Mouse (Mus musculus) liver, adult 2 months (tissue): ENCODE results near the gene Cuedc1. TPM values are rescaled to one million over a fixed set of nuclear protein-coding genes. Genes with fewer than 3 reads are reported as not detected.

Experiments used
- DNase-seq: peaks from one replicate; pipeline ENCODE4 v3.0.0-alpha.2; 2011; ENCODE audit warnings: low read depth, low spot score; ENCODE audit errors: extremely low read depth
- H3K27ac ChIP-seq: fragments of 200-500 bp; replicated peaks from 2 replicates; pipeline ENCODE4 v1.5.1; 2012; ENCODE audit warnings: low read depth, mild to moderate bottlenecking, control low read depth, inconsistent platforms, low read length; ENCODE audit not compliant: insufficient read depth
- H3K27me3 ChIP-seq: fragments of 200-500 bp; 2 replicates; pipeline ENCODE4 v1.6.1; 2012; ENCODE audit warnings: mild to moderate bottlenecking, moderate library complexity, low read length, inconsistent platforms; ENCODE audit not compliant: control insufficient read depth, insufficient read depth
- H3K36me3 ChIP-seq: fragments of 200-500 bp; 2 replicates; pipeline ENCODE4 v1.6.1; 2012; ENCODE audit warnings: low read length, inconsistent platforms; ENCODE audit not compliant: control insufficient read depth, insufficient read depth
- H3K4me1 ChIP-seq: fragments of 200-500 bp; 2 replicates; pipeline ENCODE4 v1.6.1; 2011; ENCODE audit warnings: low read length; ENCODE audit not compliant: control insufficient read depth, insufficient read depth
- H3K4me3 ChIP-seq: fragments of 200-500 bp; 2 replicates; pipeline ENCODE4 v1.5.1; 2011; ENCODE audit warnings: low read depth, mild to moderate bottlenecking, control low read depth, low read length, moderate library complexity; ENCODE audit not compliant: insufficient read depth
- H3K79me2 ChIP-seq: fragments of 200-500 bp; 2 replicates; pipeline ENCODE4 v1.6.1; 2012; ENCODE audit warnings: inconsistent platforms, mild to moderate bottlenecking, low read length, moderate library complexity; ENCODE audit not compliant: control insufficient read depth, insufficient read depth
- H3K9ac ChIP-seq: fragments of 200-500 bp; 2 replicates; pipeline ENCODE4 v1.6.1; 2012; ENCODE audit warnings: low read depth, mild to moderate bottlenecking, control low read depth, inconsistent platforms, low read length
- CTCF ChIP-seq: fragments of 200-500 bp; IDR thresholded peaks from 2 replicates; pipeline ENCODE4 v1.5.1; 2011; ENCODE audit warnings: low read depth, low read length, control low read depth
- POLR2A ChIP-seq: fragments of 200-500 bp; IDR thresholded peaks from 2 replicates; pipeline ENCODE4 v1.6.1; 2011; ENCODE audit warnings: low read length, control low read depth; ENCODE audit not compliant: insufficient read depth; ENCODE audit errors: extremely low read depth
- WGBS: fragments of 180-500 bp; shearing (Covaris S2); methylation state at CpG from one replicate; pipeline ENCODE4 v1.1.7; 2018; 5-methylcytosine and 5-hydroxymethylcytosine counted together
- polyA plus RNA-seq: library from polyadenylated mRNA; depleted of rRNA; stranded (reverse); fragments of >200 nt; gene quantifications from 2 replicates; pipeline ENCODE4 v1.2.3, GENCODE M21; 2012
- total RNA-seq: library from RNA; depleted of rRNA; stranded (reverse); fragments of >200 nt; gene quantifications from 2 replicates; pipeline ENCODE4 v1.2.3, GENCODE M21; 2014

Cuedc1 gene
- total and polyA plus RNA-seq, 2 experiments = 1.5 to 1.7 TPM

GRCm38 (mm10) chr11:88165683-88166364, 68.0 kb downstream of the Cuedc1 start:
- H3K27me3 ChIP-seq = no peaks in the 10 kb centered on the region
- WGBS = 76% methylated on average over 10 of the region's 10 CpGs
- H3K36me3 ChIP-seq = no peaks in the 10 kb centered on the region
- peaks cover 5% of the 10 kb centered on the region; the same call in 1 of the 2 replicates for H3K4me1 ChIP-seq
- no peak for TF ChIP-seq POLR2A
- no peak for TF ChIP-seq CTCF
- no peak overlapping the region for H3K4me3 ChIP-seq
- H3K27ac ChIP-seq = 0 out of 2 replicates have a peak overlapping the region, but pooled peaks have one; percentile 0
- no peak for DNase-seq
- H3K9ac ChIP-seq = no peak overlapping the region
- no peaks in the 10 kb centered on the region for H3K79me2 ChIP-seq

GRCm38 (mm10) chr11:88166471-88166870, 68.6 kb downstream of the Cuedc1 start:
- WGBS = 91% methylated on average over 7 of the region's 7 CpGs
- Histone ChIP-seq H3K27ac (no peak overlapping the region), H3K4me1 (peaks cover 3% of the 10 kb centered on the region; the same call in 1 of the 2 replicates), H3K9ac (no peak overlapping the region), H3K4me3 (no peak overlapping the region), H3K36me3 (no peaks in the 10 kb centered on the region), H3K27me3 (no peaks in the 10 kb centered on the region), H3K79me2 (no peaks in the 10 kb centered on the region)
- TF ChIP-seq POLR2A (no peak), CTCF (no peak)
- no peak for DNase-seq

GRCm38 (mm10) chr11:88168611-88169010, 70.8 kb downstream of the Cuedc1 start:
- WGBS = 79% methylated on average over 3 of the region's 3 CpGs
- H3K4me3 ChIP-seq = no peak overlapping the region
- H3K27me3 ChIP-seq = no peaks in the 10 kb centered on the region
- H3K27ac ChIP-seq = no peak overlapping the region
- no peaks in the 10 kb centered on the region; the same call in 1 of the 2 replicates for H3K4me1 ChIP-seq
- H3K79me2 ChIP-seq = no peaks in the 10 kb centered on the region
- TF ChIP-seq CTCF (no peak), POLR2A (no peak)
- H3K36me3 ChIP-seq = no peaks in the 10 kb centered on the region
- no peak for DNase-seq
- no peak overlapping the region for H3K9ac ChIP-seq

GRCm38 (mm10) chr11:88169531-88170040, 71.7 kb downstream of the Cuedc1 start:
- TF ChIP-seq CTCF (no peak), POLR2A (no peak)
- H3K4me3 ChIP-seq = no peak overlapping the region
- H3K4me1 ChIP-seq = no peaks in the 10 kb centered on the region; the same call in 1 of the 2 replicates
- no peak for DNase-seq
- no peak overlapping the region for H3K27ac ChIP-seq
- no peaks in the 10 kb centered on the region for H3K36me3 ChIP-seq
- 33% methylated on average over 32 of the region's 32 CpGs for whole genome bisulfite sequencing
- no peak overlapping the region for H3K9ac ChIP-seq
- no peaks in the 10 kb centered on the region for H3K27me3 ChIP-seq
- H3K79me2 ChIP-seq = no peaks in the 10 kb centered on the region

GRCm38 (mm10) chr11:88170606-88171005, 72.7 kb downstream of the Cuedc1 start:
- Histone ChIP-seq H3K4me3 (no peak overlapping the region), H3K36me3 (no peaks in the 10 kb centered on the region), H3K4me1 (no peaks in the 10 kb centered on the region), H3K27ac (no peak overlapping the region), H3K79me2 (no peaks in the 10 kb centered on the region), H3K27me3 (no peaks in the 10 kb centered on the region), H3K9ac (no peak overlapping the region)
- TF ChIP-seq POLR2A (no peak), CTCF (no peak)
- 84% methylated on average over 3 of the region's 3 CpGs for WGBS
- no peak for DNase-seq

GRCm38 (mm10) chr11:88171876-88172442, 74.1 kb downstream of the Cuedc1 start:
- Histone ChIP-seq H3K9ac (no peak overlapping the region), H3K27ac (no peak overlapping the region), H3K27me3 (no peaks in the 10 kb centered on the region), H3K4me3 (no peak overlapping the region), H3K36me3 (no peaks in the 10 kb centered on the region), H3K4me1 (no peaks in the 10 kb centered on the region), H3K79me2 (no peaks in the 10 kb centered on the region)
- TF ChIP-seq POLR2A (no peak), CTCF (no peak)
- 84% methylated on average over 15 of the region's 15 CpGs for WGBS
- no peak for DNase-seq
